Mouse (Mus musculus) forelimb bud, embryonic 11.5 days (tissue): Measurements from ENCODE around the gene Siglecg.
A peak's percentile ranks its signal among the peaks of the same experiment; 100 is the strongest.

ENCODE experiments used
- DNase-seq: peaks from one replicate; pipeline ENCODE4 v3.0.0-alpha.2; 2012; ENCODE audit warnings: low read depth, low spot score

Siglecg gene

GRCm38 (mm10) chr7:43441071-43441470 is 33.1 kb downstream of the Siglecg start:
- DNase-seq = no peak

GRCm38 (mm10) chr7:43442684-43443083 is 34.7 kb downstream of the Siglecg start:
- no peak for DNase-seq

GRCm38 (mm10) chr7:43443126-43443916 is 35.3 kb downstream of the Siglecg start:
- peak; percentile 59 for DNase-seq

GRCm38 (mm10) chr7:43443917-43444293 is 35.9 kb downstream of the Siglecg start, which contains the start of the genes Etfb and Gm45233:
Etfb (plus strand) TSS chr7:43444083.
Gm45233 (plus strand) TSS chr7:43444128.
- peak; percentile 96 for DNase-seq

- DNase-seq = no peak
Observed at GRCm38 (mm10) chr7:43447801-43448200, 39.8 kb downstream of the Siglecg start.

GRCm38 (mm10) chr7:43448246-43448645 is 40.2 kb downstream of the Siglecg start:
- no peak for DNase-seq

- no peak for DNase-seq
Observed at GRCm38 (mm10) chr7:43449811-43450210, 41.8 kb downstream of the Siglecg start.

GRCm38 (mm10) chr7:43451726-43452125 is 43.7 kb downstream of the Siglecg start:
- DNase-seq = no peak

- no peak for DNase-seq
Observed at GRCm38 (mm10) chr7:43452609-43453008, 44.6 kb downstream of the Siglecg start.

GRCm38 (mm10) chr7:43453599-43454355 is 45.8 kb downstream of the Siglecg start:
- no peak for DNase-seq

GRCm38 (mm10) chr7:43454371-43454770 is 46.4 kb downstream of the Siglecg start:
- DNase-seq = no peak

- no peak for DNase-seq
Observed at GRCm38 (mm10) chr7:43462851-43463250, 54.8 kb downstream of the Siglecg start, which contains the start of gene Vsig10l. Vsig10l (plus strand) TSS chr7:43463151.

GRCm38 (mm10) chr7:43463976-43464375 is 56.0 kb downstream of the Siglecg start:
- DNase-seq = no peak

- DNase-seq = peak; percentile 35
Observed at GRCm38 (mm10) chr7:43464864-43465343, 56.9 kb downstream of the Siglecg start.

GRCm38 (mm10) chr7:43465344-43466098 is 57.5 kb downstream of the Siglecg start:
- peak; percentile 66 for DNase-seq

GRCm38 (mm10) chr7:43466099-43466694 is 58.2 kb downstream of the Siglecg start:
- DNase-seq = peak; percentile 68
